ENCODE assay signal across 15 mouse cellular contexts in the genomic region with DNA sequence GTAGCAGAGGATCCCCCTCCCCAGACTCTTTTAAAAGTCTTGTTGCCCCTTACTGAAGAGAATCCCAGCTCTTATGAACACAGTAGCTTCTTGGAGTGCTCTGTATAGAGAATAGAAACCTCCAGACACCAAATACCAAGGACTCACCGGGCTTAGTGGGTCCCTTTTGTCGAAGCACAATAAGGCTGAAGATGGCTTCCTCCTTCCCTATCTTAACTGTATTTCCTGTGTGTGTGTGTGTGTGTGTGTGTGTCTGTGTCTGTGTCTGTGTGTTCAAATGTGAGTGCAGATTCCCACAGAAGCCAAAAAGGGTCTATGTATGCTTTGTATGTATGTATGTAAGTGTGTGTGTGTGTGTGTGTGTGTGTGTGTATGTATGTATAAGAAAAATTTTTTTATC. TPM values are rescaled to one million over a fixed set of nuclear protein-coding genes. Genes with fewer than 3 reads are reported as not detected.
A peak's percentile ranks its signal among the peaks of the same experiment; 100 is the strongest.
DNase-seq lines count a peak whose midpoint lies in the region; ATAC-seq and TF ChIP-seq lines count a peak whose summit lies in the region.
"Had no signal": no experiment of that assay in that cellular context is flagged by ENCODE, and none has a peak within 500 bp of the region (broad histone marks: within the 10 kb centered on the region; RNA-seq: fewer than 3 reads in every experiment).

No protein-coding gene starts in this region.

- TF ChIP-seq POLR2A in MEL (IDR thresholded peaks at IDR 0.05; ENCODE audit: control insufficient read depth in 1 of 2, insufficient read depth in 1 of 2, low read depth in 1 of 2, low read length in 2 of 2, poor library complexity in 1 of 2), result no peak

- peak overlapping the region; percentile 76; the same call in 1 of the 2 replicates for H3K27ac ChIP-seq in hindbrain, embryonic 10.5 days
- no peak overlapping the region for H3K27ac ChIP-seq in hindbrain, postnatal 0 days
- H3K27ac ChIP-seq in MEL (ENCODE audit: control insufficient read depth, low read depth, low read length), result 0 out of 2 replicates have a peak overlapping the region, but pooled peaks have one; percentile 0
- peak overlapping the region; percentile 70 for H3K27ac ChIP-seq in forebrain, embryonic 16.5 days (ENCODE audit: low read length)
- peak overlapping the region; percentile 77 for H3K27ac ChIP-seq in limb, embryonic 12.5 days
- H3K27ac ChIP-seq: embryonic facial prominence, embryonic 15.5 days; gastrocnemius, adult 2 months; heart, embryonic 10.5 days had no signal

- no peaks in the 10 kb centered on the region for H3K79me2 ChIP-seq in MEL (ENCODE audit: control insufficient read depth, insufficient read depth, low read length, poor library complexity)

- WGBS in hindbrain, embryonic 10.5 days, result 86% methylated on average over 2 of the region's 2 CpGs
- WGBS in hindbrain, postnatal 0 days, result 64% methylated on average over 2 of the region's 2 CpGs
- 58% methylated on average over 2 of the region's 2 CpGs for WGBS in forebrain, embryonic 16.5 days
- 66% methylated on average over 2 of the region's 2 CpGs for WGBS in limb, embryonic 12.5 days

- no peak for DNase-seq in hindbrain, embryonic 10.5 days (ENCODE audit: low spot score)
- DNase-seq in hindbrain, postnatal 0 days (ENCODE audit: low spot score), result no peak
- peak; percentile 57 for DNase-seq in MEL (ENCODE audit: low read depth, low spot score)
- DNase-seq in cerebellum, postnatal 10 days, result no peak
- no peak for DNase-seq in gastrocnemius, adult 18-20 months (ENCODE audit: low spot score)
- no peak for DNase-seq in ovary, adult 18-20 months (ENCODE audit: low spot score)

- TF ChIP-seq CTCF in hindbrain, postnatal 0 days (IDR thresholded peaks at IDR 0.05; ENCODE audit: low read depth), result no peak
- no peak for TF ChIP-seq CTCF in MEL (IDR thresholded peaks at IDR 0.05 in 2 of 3, conservative IDR thresholded peaks at IDR 0.05 in 1 of 3; ENCODE audit: control insufficient read depth in 1 of 3, insufficient read depth in 1 of 3, low read depth in 2 of 3, low read length in 3 of 3, poor library complexity in 1 of 3, severe bottlenecking in 1 of 3)

- peaks cover 59% of the 10 kb centered on the region for H3K4me1 ChIP-seq in hindbrain, embryonic 10.5 days (replicated peaks)
- H3K4me1 ChIP-seq in hindbrain, postnatal 0 days (ENCODE audit: insufficient read depth, low read length), result peaks cover 2% of the 10 kb centered on the region; the same call in 1 of the 2 replicates
- peaks cover 0 to 2% of the 10 kb centered on the region in 2 experiments; a peak in 1 of 4 replicates for H3K4me1 ChIP-seq in MEL (ENCODE audit: control insufficient read depth in 1 of 2, insufficient read depth in 2 of 2, low read length in 2 of 2)
- H3K4me1 ChIP-seq in forebrain, embryonic 16.5 days (replicated peaks; ENCODE audit: control insufficient read depth, insufficient read depth, low read length), result peaks cover 6% of the 10 kb centered on the region
- peaks cover 31% of the 10 kb centered on the region for H3K4me1 ChIP-seq in limb, embryonic 12.5 days (replicated peaks)

- TF ChIP-seq RAD21 in MEL (IDR thresholded peaks at IDR 0.05; ENCODE audit: low read depth, low read length), result no peak

- no peak overlapping the region for H3K4me3 ChIP-seq in hindbrain, embryonic 10.5 days
- H3K4me3 ChIP-seq in hindbrain, postnatal 0 days (ENCODE audit: low read length), result no peak overlapping the region
- H3K4me3 ChIP-seq in MEL (ENCODE audit: control insufficient read depth in 1 of 2, insufficient read depth in 1 of 2, low read depth in 2 of 2, low read length in 2 of 2), result peak overlapping the region in 1 of 2 experiments; percentile 12; a peak in 1 of 4 replicates
- no peak overlapping the region for H3K4me3 ChIP-seq in forebrain, embryonic 16.5 days (replicated peaks; ENCODE audit: low read length)
- no peak overlapping the region for H3K4me3 ChIP-seq in limb, embryonic 12.5 days (replicated peaks)
- H3K4me3 ChIP-seq: embryonic facial prominence, embryonic 15.5 days; gastrocnemius, adult 2 months; heart, embryonic 10.5 days had no signal

- no peak overlapping the region for H3K9ac ChIP-seq in hindbrain, postnatal 0 days (replicated peaks; ENCODE audit: low read length)
- H3K9ac ChIP-seq in MEL (ENCODE audit: control insufficient read depth, low read depth, low read length, poor library complexity, severe bottlenecking), result peak overlapping the region; percentile 37; the same call in 1 of the 2 replicates
- no peak overlapping the region for H3K9ac ChIP-seq in forebrain, embryonic 16.5 days (replicated peaks; ENCODE audit: low read depth, low read length)
- H3K9ac ChIP-seq in limb, embryonic 12.5 days (replicated peaks), result no peak overlapping the region
- H3K9ac ChIP-seq: embryonic facial prominence, embryonic 15.5 days had no signal

- no peak overlapping the region for H3K4me2 ChIP-seq in hindbrain, postnatal 0 days (ENCODE audit: low read depth, low read length)
- H3K4me2 ChIP-seq in forebrain, embryonic 16.5 days (ENCODE audit: low read length), result no peak overlapping the region
- H3K4me2 ChIP-seq in limb, embryonic 12.5 days, result no peak overlapping the region
- H3K4me2 ChIP-seq: embryonic facial prominence, embryonic 15.5 days had no signal

- no peaks in the 10 kb centered on the region for H3K9me3 ChIP-seq in hindbrain, embryonic 10.5 days
- no peaks in the 10 kb centered on the region for H3K9me3 ChIP-seq in hindbrain, postnatal 0 days (ENCODE audit: low read length)
- H3K9me3 ChIP-seq in MEL (replicated peaks; ENCODE audit: insufficient read depth, low read length), result no peaks in the 10 kb centered on the region
- no peaks in the 10 kb centered on the region for H3K9me3 ChIP-seq in forebrain, embryonic 16.5 days (ENCODE audit: control insufficient read depth, low read length)
- H3K9me3 ChIP-seq in limb, embryonic 12.5 days, result no peaks in the 10 kb centered on the region; the same call in 1 of the 2 replicates
- H3K9me3 ChIP-seq: embryonic facial prominence, embryonic 15.5 days; G1E; heart, embryonic 10.5 days had no signal

- H3K36me3 ChIP-seq in hindbrain, embryonic 10.5 days, result peaks cover 46% of the 10 kb centered on the region
- H3K36me3 ChIP-seq in hindbrain, postnatal 0 days (ENCODE audit: insufficient read depth, low read length), result peaks cover 3% of the 10 kb centered on the region; the same call in 1 of the 2 replicates
- H3K36me3 ChIP-seq in MEL (ENCODE audit: control insufficient read depth in 1 of 2, insufficient read depth in 2 of 2, low read length in 2 of 2), result no peaks in the 10 kb centered on the region
- peaks cover 5% of the 10 kb centered on the region; the same call in 1 of the 2 replicates for H3K36me3 ChIP-seq in forebrain, embryonic 16.5 days (ENCODE audit: control insufficient read depth, insufficient read depth)
- H3K36me3 ChIP-seq in limb, embryonic 12.5 days, result peaks cover 45% of the 10 kb centered on the region
- H3K36me3 ChIP-seq: G1E had no signal

- no peak; the same call in 1 of the 2 replicates for ATAC-seq in hindbrain, postnatal 0 days
- peak; percentile 13; the same call in 1 of the 2 replicates for ATAC-seq in forebrain, embryonic 16.5 days
- no peak for ATAC-seq in limb, embryonic 12.5 days (ENCODE audit: insufficient number of reproducible peaks, insufficient read depth, low FRiP score, low TSS enrichment, low read depth)

- no peaks in the 10 kb centered on the region for H3K27me3 ChIP-seq in hindbrain, embryonic 10.5 days (ENCODE audit: insufficient read depth, poor library complexity, severe bottlenecking)
- H3K27me3 ChIP-seq in hindbrain, postnatal 0 days (ENCODE audit: insufficient read depth, low read length), result no peaks in the 10 kb centered on the region
- H3K27me3 ChIP-seq in MEL (ENCODE audit: control insufficient read depth in 1 of 2, insufficient read depth in 2 of 2, low read length in 2 of 2), result no peaks in the 10 kb centered on the region
- H3K27me3 ChIP-seq in forebrain, embryonic 16.5 days (replicated peaks; ENCODE audit: control insufficient read depth, insufficient read depth, low read length), result no peaks in the 10 kb centered on the region
- H3K27me3 ChIP-seq in limb, embryonic 12.5 days, result no peaks in the 10 kb centered on the region
- H3K27me3 ChIP-seq: embryonic facial prominence, embryonic 15.5 days had no signal

- peak in 1 of 2 experiments; percentile 27; a peak in 1 of 4 replicates for TF ChIP-seq EP300 in MEL (IDR thresholded peaks at IDR 0.05; ENCODE audit: low read depth in 1 of 2, low read length in 2 of 2)

TF ChIP-seq in MEL, 35 proteins besides CTCF, POLR2A, EP300 and RAD21 (continues in another document):
- TF ChIP-seq NELFE (IDR thresholded peaks at IDR 0.05; ENCODE audit: low read depth, low read length) (no peak), GATA1 (IDR thresholded peaks at IDR 0.05; ENCODE audit: low read depth, low read length) (peak; percentile 68), E2F4 (IDR thresholded peaks at IDR 0.05; ENCODE audit: borderline replicate concordance, low read depth, low read length) (no peak), USF1 (IDR thresholded peaks at IDR 0.05; ENCODE audit: low read depth, low read length) (no peak), RCOR1 (IDR thresholded peaks at IDR 0.05; ENCODE audit: low read depth, low read length) (no peak), CHD2 (IDR thresholded peaks at IDR 0.05; ENCODE audit: low read length) (no peak), HCFC1 (IDR thresholded peaks at IDR 0.05; ENCODE audit: low read depth, low read length) (0 out of 2 replicates have a peak, but pooled peaks have one; percentile 6)

RNA-seq across cellular contexts. Expression of a gene that starts 36.2 kb away (rescaled TPM):
- not detected in 2 replicates for polyA plus RNA-seq in hindbrain, embryonic 10.5 days (2016; fragmentation: Nextera tagmentation; extraction: Ambion mirVana)
- total RNA-seq in hindbrain, postnatal 0 days (2014; rRNA removed), result 0.42 TPM in 1 of 2 replicates, not detected in the other
- 0.28 and 0.29 TPM in 2 replicates for polyA plus RNA-seq in hindbrain, postnatal 0 days (2015; fragmentation: Nextera tagmentation; extraction: Ambion mirVana)
- 0.12 and 0.16 TPM in 2 replicates for total RNA-seq in MEL (2012; rRNA removed)
- polyA plus RNA-seq in MEL (2012; ENCODE audit: insufficient read depth in 1 of 2, insufficient read length in 2 of 2, low read depth in 1 of 2, low replicate concordance in 2 of 2, missing spikeins in 1 of 2), result not detected
- 0.09 and 0.27 TPM in 2 replicates for polyA plus RNA-seq in forebrain, embryonic 16.5 days (2015; fragmentation: Nextera tagmentation; extraction: Ambion mirVana)
- not detected in 2 replicates for polyA plus RNA-seq in limb, embryonic 12.5 days (2016; fragmentation: Nextera tagmentation; extraction: Ambion mirVana)
- total RNA-seq in gastrocnemius, adult 18-20 months (2021), result under 1 TPM; 0.16 to 0.43 TPM
- total RNA-seq: G1E had no signal
- polyA plus RNA-seq: activated CD4-positive, CD25-positive, alpha-beta regulatory T cell, adult 4 months; G1E; heart, embryonic 10.5 days had no signal

RNA-seq across cellular contexts. Expression of a gene that starts 51.5 kb away (rescaled TPM):
- not detected in 2 replicates for polyA plus RNA-seq in hindbrain, embryonic 10.5 days (2016; fragmentation: Nextera tagmentation; extraction: Ambion mirVana)
- total RNA-seq in hindbrain, postnatal 0 days (2014; rRNA removed), result not detected in 2 replicates
- polyA plus RNA-seq in hindbrain, postnatal 0 days (2015; fragmentation: Nextera tagmentation; extraction: Ambion mirVana), result not detected in 2 replicates
- total RNA-seq in MEL (2012; rRNA removed), result not detected in 2 replicates
- not detected for polyA plus RNA-seq in MEL (2012; ENCODE audit: insufficient read depth in 1 of 2, insufficient read length in 2 of 2, low read depth in 1 of 2, low replicate concordance in 2 of 2, missing spikeins in 1 of 2)
- polyA plus RNA-seq in forebrain, embryonic 16.5 days (2015; fragmentation: Nextera tagmentation; extraction: Ambion mirVana), result not detected in 2 replicates
- 0.71 and 0.73 TPM in 2 replicates for polyA plus RNA-seq in limb, embryonic 12.5 days (2016; fragmentation: Nextera tagmentation; extraction: Ambion mirVana)
- not detected for total RNA-seq in gastrocnemius, adult 18-20 months (2021)
- total RNA-seq: G1E; gastrocnemius, adult 2 months; left cerebral cortex, postnatal 4 days had no signal
- polyA plus RNA-seq: activated CD4-positive, CD25-positive, alpha-beta regulatory T cell, adult 4 months; G1E; heart, embryonic 10.5 days; spleen, adult 2 months had no signal
